Mouse (Mus musculus) limb, embryonic 14.5 days (tissue): ENCODE data around the gene Mroh2a. TPM values are rescaled to one million over a fixed set of nuclear protein-coding genes. Genes with fewer than 3 reads are reported as not detected.

ENCODE experiments used
- ATAC-seq: fragments of 200-750 bp; cut with Nextera tagmentation; 2 replicates; pipeline ENCODE4 v1.8.0; 2017; ENCODE audit warnings: low read depth, moderate number of reproducible peaks, moderate TSS enrichment; ENCODE audit not compliant: low FRiP score
- DNase-seq: peaks from one replicate; pipeline ENCODE4 v3.0.0-alpha.2; 2015; ENCODE audit warnings: low spot score
- H3K27ac ChIP-seq: fragments of 300-500 bp; sonication (generic); replicated peaks from 2 replicates; pipeline ENCODE4 v1.5.1; 2014; ENCODE audit warnings: low read depth, mild to moderate bottlenecking, low read length, moderate library complexity, mixed read lengths
- H3K27me3 ChIP-seq: fragments of 300-500 bp; sonication (generic); 2 replicates; pipeline ENCODE4 v1.6.1; 2014; ENCODE audit warnings: low read length, mixed read lengths; ENCODE audit not compliant: control insufficient read depth, insufficient read depth
- H3K36me3 ChIP-seq: fragments of 300-500 bp; sonication (generic); 2 replicates; pipeline ENCODE4 v1.6.1; 2014; ENCODE audit warnings: mild to moderate bottlenecking, low read length, moderate library complexity, mixed read lengths; ENCODE audit not compliant: control insufficient read depth, insufficient read depth
- H3K4me1 ChIP-seq: fragments of 300-500 bp; sonication (generic); 2 replicates; pipeline ENCODE4 v1.6.1; 2014; ENCODE audit warnings: antibody characterized with exemption, low read length, mixed read lengths; ENCODE audit not compliant: control insufficient read depth, insufficient read depth
- H3K4me2 ChIP-seq: fragments of 300-500 bp; sonication (generic); replicated peaks from 2 replicates; pipeline ENCODE4 v1.6.1; 2014; ENCODE audit warnings: low read depth, mild to moderate bottlenecking, low read length, moderate library complexity; ENCODE audit not compliant: severe bottlenecking
- H3K4me3 ChIP-seq: fragments of 300-500 bp; sonication (generic); replicated peaks from 2 replicates; pipeline ENCODE4 v1.5.1; 2014; ENCODE audit warnings: low read length
- H3K9ac ChIP-seq: fragments of 300-500 bp; sonication (generic); 2 replicates; pipeline ENCODE4 v1.6.1; 2014; ENCODE audit warnings: mild to moderate bottlenecking, low read depth, low read length, moderate library complexity; ENCODE audit not compliant: severe bottlenecking
- H3K9me3 ChIP-seq: fragments of 300-500 bp; sonication (generic); 2 replicates; pipeline ENCODE4 v1.6.1; 2016; ENCODE audit warnings: low read length; ENCODE audit not compliant: control insufficient read depth
- POLR2A ChIP-seq: fragments of 200-500 bp; IDR thresholded peaks from 2 replicates; pipeline ENCODE4 v1.8.0; 2012; ENCODE audit warnings: inconsistent platforms, mild to moderate bottlenecking, moderate library complexity, borderline replicate concordance; ENCODE audit not compliant: insufficient read depth, insufficient read length; ENCODE audit errors: extremely low read depth
- WGBS: fragments of 180-500 bp; shearing (Covaris S2); extraction: QIAGEN DNeasy Blood & Tissue Kit; methylation state at CpG from one replicate; pipeline ENCODE4 v1.1.7; 2014; 5-methylcytosine and 5-hydroxymethylcytosine counted together
- polyA plus RNA-seq, 2 experiments: library from polyadenylated mRNA; depleted of rRNA in 1 of 2; stranded (reverse) in 1 of 2; unstranded in 1 of 2; fragments of >200 nt; fragmentation: Nextera tagmentation in 1 of 2; extraction: Ambion mirVana in 1 of 2; gene quantifications; 2 replicates each; pipeline versions ENCODE4 v1.2.1 to v1.2.3; 2012 to 2014

Mroh2a gene
- polyA plus RNA-seq, 2 experiments, result 0.20 to 2.2 TPM

DNA sequence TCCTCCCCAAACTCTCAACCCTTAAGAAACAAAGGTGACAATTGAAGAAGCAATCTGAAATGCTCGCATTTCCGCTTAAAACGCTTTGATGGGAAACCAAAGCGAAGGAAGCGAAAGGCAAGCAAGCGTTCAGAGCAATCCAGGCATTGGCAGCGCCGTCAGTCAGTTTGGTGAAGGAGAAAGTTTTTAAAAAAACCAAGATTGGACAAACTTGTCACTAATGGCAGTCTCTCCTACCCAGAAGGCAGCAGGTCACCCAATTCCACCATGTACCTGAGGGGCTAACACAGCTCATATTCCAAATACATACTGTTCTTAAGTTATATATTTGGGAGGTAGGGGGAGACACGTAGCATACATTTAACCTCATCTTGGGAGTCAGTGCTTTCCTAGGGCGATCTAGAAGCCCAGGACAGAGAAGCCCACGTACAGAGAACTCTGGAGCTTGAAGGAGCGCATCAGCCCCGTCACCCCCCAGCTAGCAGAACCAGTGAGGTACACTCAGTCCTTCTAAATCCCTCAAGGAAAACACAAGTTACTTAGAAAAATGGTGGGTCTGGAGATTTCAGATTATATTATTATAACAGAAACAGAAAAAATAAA, 48.4 kb downstream of the Mroh2a start:
- peaks cover 13% of the 10 kb centered on the region for H3K4me1 ChIP-seq
- H3K9ac ChIP-seq, result peak overlapping the region; percentile 84
- ATAC-seq (no peak), DNase-seq (no peak)
- no peak for TF ChIP-seq POLR2A
- H3K9me3 ChIP-seq, result no peaks in the 10 kb centered on the region
- H3K4me3 ChIP-seq, result no peak overlapping the region
- 70% methylated on average over 13 of the region's 13 CpGs for WGBS
- no peak overlapping the region for H3K27ac ChIP-seq
- H3K4me2 ChIP-seq, result no peak overlapping the region
- peaks cover 45% of the 10 kb centered on the region for H3K36me3 ChIP-seq
- H3K27me3 ChIP-seq, result no peaks in the 10 kb centered on the region

DNA sequence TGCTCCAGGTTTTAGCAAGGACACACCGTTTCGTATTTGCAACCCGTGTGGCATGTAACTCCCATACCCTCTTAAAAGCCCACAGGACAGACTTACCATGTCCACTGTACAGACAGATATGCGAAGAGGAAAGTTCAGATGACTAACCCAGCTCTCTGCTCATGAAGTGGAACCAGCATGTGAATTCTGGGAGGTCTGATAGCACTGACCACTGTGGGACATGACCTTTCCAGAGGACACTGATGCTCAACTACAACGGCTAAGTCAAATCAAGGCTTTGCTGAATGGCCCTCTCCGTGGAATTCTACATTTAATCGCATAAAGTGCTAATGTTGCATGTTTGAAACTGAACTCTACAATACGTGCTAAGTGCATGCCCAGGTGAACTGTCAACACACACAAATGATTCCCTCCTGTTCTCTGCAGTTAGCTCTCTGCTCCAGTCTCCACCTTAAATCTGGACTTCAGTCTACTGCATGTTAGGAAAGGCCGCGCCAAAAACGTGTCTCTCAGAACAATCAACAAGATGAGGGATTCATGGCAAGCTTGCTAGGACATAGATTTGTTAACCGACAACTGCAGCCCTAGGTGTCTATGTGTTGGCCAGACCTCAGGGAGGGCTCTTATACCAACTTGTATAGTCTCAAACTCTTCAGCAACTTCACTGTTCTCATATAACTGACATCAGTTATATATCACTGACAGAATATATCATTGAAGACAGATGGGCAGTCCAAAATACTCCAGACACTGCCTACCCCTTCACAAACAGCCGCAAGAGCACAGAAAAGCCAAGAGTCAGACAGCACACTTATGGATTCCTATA, 49.1 kb downstream of the Mroh2a start:
- ATAC-seq (no peak), DNase-seq (no peak)
- no peaks in the 10 kb centered on the region for H3K27me3 ChIP-seq
- peak overlapping the region; percentile 84 for H3K9ac ChIP-seq
- peak overlapping the region; percentile 55 for H3K4me2 ChIP-seq
- no peak overlapping the region for H3K27ac ChIP-seq
- peaks cover 45% of the 10 kb centered on the region for H3K36me3 ChIP-seq
- WGBS, result 68% methylated on average over 13 of the region's 13 CpGs
- no peak for TF ChIP-seq POLR2A
- no peaks in the 10 kb centered on the region for H3K9me3 ChIP-seq
- peak overlapping the region; percentile 56 for H3K4me3 ChIP-seq
- peaks cover 13% of the 10 kb centered on the region for H3K4me1 ChIP-seq

DNA sequence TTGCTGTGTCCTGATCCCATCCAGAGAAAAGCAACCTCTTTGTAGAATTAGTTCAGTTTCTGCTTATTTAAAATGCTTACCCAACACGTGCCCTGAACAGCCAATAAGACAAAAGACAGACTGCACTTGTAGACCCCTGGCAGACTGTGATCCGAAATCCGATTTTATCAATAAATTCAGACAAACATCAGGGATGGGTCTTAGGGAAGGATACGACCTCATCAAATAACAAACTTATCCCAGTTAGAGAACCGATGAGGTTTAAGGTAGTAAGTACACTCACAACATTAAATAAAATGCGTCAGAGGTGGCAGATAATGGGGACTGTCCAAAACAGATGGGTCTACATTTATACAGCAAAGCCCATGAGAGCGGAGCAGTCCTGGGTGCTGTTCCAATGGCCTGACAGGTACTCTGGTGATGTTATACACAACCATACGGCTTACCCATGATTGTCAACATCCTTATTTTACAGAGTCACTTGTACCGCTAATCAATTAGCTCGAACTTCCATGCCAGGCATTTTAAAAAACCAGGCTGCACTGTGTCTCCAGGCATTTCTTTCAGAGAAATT, 49.8 kb downstream of the Mroh2a start:
- peak; percentile 0; the same call in 1 of the 2 replicates for ATAC-seq

DNA sequence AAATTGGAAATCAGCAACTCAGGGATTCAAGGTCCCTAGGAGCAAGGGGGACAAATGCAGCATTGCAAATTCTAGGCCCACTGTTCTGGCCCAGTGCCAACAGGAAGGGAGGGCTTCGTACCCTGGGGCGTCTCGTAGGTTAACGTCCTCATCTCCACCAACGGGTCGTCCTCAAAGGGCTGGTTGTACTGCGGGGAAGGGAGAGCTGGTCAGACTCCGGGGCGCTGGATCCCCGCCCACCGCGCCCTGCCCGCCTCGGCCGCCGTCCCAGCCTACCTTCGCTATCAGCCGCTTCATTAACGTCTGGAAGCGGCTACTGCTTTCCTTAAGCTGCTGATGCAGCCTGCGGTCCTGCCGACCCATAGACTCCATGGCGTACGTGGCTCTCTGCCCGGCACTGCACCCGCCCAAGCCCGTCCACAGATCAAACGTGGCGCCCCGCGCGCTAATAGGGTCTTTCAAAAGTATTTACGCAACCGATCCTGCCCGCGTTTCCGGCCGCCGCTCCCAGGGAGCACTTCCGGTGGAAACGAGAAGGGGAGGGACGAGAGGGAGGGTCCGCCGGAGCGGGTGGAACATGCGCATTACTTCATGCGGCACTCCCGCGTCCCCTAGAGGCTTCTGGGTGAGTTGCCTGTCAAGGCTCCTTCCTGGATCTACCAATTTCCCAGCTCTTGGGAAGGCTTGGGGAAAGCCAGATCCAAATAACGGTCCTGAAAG, 50.5 kb downstream of the Mroh2a start, which contains the start of the genes Hjurp and Trpm8:
Gene Hjurp, minus strand, starts transcription at position 536 of the 720 bp plus-strand sequence.
Gene Trpm8, plus strand, starts transcription at position 564 of the 720 bp plus-strand sequence.
- WGBS, result under 1% methylated on average over 50 of the region's 50 CpGs
- peaks cover 34% of the 10 kb centered on the region for H3K36me3 ChIP-seq

More for the DNA sequence above, 49.8 kb downstream of the Mroh2a start:
- Histone ChIP-seq H3K36me3 (peaks cover 40% of the 10 kb centered on the region), H3K9ac (peak overlapping the region; percentile 84), H3K27ac (peak overlapping the region; percentile 87), H3K27me3 (no peaks in the 10 kb centered on the region), H3K4me2 (peak overlapping the region; percentile 55), H3K4me3 (peak overlapping the region; percentile 56), H3K4me1 (peaks cover 13% of the 10 kb centered on the region), H3K9me3 (no peaks in the 10 kb centered on the region)
- TF ChIP-seq POLR2A, result no peak
- DNase-seq, result no peak
- WGBS, result 25% methylated on average over 10 of the region's 10 CpGs

More for the DNA sequence above, 50.5 kb downstream of the Mroh2a start, which contains the start of the genes Hjurp and Trpm8:
- Histone ChIP-seq H3K4me1 (peaks cover 13% of the 10 kb centered on the region), H3K9ac (peak within 1 kb of the TSS; percentile 84), H3K9me3 (no peaks in the 10 kb centered on the region), H3K27me3 (no peaks in the 10 kb centered on the region), H3K27ac (peak within 1 kb of the TSS; percentile 87), H3K4me3 (peak within 1 kb of the TSS; percentile 56), H3K4me2 (peak within 1 kb of the TSS; percentile 55)
- DNase-seq, result peak; percentile 100
- peak; percentile 98 for TF ChIP-seq POLR2A
- ATAC-seq, result peak; percentile 96
